Mouse (Mus musculus): ENCODE measurements at regions not wholly inside any gene's neighbourhood (a gene's known extent, or its start where the extent isn't known, plus 50 kb on each side); places are given as distances from the start of the nearest gene placed in this dataset.
"Not testable (repeated sequence)": the region's sequence is repeated elsewhere in the genome, so short reads cannot be mapped to it uniquely, and the experiment has no call there.

- DNase-seq: no peak
Observed at GRCm38 (mm10) chr1:12025791-12026190, 611.9 kb downstream of the A830018L16Rik start.

DNA sequence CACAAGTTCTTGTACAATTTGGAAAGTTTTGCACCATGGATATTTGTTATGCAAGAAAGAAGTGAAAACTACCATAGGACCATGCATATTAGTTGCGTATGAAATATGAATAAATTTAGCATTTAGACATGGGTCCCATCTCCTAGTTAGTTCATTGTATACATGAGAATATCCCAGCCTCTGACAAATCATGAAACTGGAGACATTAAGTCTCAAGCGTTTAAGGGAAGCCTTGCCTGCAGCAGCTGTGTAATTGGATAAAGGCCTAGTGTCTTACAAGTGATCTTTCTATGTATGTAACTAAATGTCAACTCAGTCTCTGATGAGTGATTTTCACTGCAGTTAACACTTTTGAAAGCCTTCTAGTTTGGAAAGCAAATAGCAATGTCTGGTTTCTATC lies 613.5 kb downstream of the A830018L16Rik start:
- DNase-seq: no peak

DNA sequence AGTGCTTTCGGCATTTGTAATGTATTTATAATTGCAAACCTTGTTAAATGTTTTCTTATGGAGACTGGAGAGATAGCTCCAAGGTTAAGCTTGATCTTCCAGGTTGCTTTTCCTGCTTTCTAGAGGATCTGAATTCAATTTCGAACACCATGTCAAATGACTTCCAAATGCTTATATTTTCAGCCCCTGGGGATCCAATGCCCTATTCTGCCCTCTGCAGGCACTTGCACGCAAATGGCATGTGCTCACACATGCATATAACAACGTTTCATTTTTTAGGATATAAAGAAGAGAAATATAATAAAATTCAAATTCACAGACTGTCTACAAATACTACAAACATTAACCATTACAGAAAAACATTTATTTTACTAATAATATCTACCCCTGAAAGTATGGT lies 614.2 kb downstream of the A830018L16Rik start:
- no peak for DNase-seq

DNA sequence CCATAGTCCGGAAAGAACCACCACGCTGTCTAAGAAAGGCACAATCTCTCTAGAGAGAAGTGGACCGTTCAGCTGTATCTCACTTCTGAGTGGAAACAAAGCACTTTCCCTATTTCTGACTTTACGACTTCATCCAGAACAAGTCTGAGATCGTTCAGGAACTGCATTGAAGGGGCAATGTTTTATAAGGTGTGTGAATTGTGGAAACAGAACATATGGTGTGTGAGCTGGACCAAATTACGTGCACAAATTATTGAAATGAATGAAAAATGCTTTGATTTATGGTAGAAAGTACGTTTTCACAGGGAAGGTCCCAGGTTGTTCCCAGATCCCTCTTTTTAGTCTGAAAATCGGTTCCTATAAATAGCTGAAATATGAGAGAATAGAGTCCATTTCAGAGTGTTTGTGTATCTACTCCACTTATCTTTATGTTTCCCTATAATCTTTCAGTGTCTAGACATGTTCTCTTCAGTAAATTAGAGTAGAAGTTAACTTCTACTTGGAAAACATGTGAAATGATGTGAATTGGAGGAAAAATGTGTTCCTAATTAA lies 638.1 kb downstream of the A830018L16Rik start:
- DNase-seq: no peak

- DNase-seq: no peak
Observed at GRCm38 (mm10) chr1:12055865-12056560, 642.1 kb downstream of the A830018L16Rik start.

DNA sequence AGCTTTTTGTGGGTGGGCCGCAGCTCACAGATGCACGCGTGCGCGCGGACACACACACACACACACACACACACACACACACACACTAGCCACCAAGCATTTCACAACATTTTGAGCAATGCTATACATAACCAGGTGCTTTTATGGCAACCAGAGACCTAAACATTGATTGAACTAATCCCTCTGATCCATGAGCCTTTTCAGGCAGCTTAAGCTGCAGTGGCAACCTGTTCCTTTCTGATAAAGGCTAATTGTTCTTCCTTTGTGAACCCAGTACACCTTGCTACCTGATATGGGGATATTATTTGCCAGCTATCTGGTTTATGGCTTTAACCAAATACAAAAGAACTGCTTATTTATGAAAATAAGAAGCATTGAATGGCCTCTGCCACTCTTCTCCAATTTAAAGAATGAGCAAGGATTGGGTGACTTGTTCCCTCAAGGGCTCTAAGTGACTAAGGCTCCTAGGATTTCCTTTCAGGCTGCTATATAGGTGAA lies 651.2 kb downstream of the A830018L16Rik start:
- DNase-seq: no peak

DNA sequence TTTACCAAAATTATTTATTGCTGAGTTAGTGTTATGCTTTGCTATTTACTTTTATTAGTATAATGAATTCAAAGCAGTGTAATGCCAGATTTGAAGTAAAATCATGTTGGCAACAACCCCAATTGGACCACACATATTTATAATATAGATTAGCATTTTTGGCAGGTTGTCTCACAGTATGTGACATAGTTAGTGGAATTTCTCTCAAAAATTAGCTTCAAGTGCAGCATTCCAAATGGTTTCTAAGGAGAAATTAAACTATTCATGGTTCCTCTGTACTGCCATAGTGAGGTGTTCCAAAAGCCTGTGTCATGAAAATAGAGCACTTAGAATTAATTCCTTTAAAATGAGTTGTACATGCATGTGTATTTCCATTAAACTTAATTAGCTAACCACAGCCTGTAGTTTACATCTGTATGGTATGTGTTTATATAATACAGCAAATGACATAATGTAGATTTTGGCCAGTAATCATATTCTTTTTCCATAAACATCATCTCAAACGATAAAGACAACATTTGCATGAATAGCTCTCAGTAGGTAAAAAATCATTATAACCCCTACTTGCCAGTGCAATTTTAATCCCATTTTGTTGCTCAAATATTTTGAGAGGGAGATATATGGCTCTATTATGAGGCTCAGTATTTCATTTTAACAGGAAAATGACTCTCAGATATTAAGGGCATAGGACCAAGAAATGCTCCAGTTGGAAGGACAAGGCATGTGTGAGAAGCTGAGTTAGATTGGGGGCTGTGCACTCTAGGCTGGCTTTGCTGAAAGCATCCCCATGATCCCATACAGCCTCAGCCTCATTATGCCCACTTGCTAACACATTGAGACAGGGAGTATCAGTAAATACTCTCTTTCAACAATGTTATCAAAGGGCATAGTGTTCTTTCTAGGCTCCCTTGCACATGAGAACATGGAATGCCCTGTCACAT lies 678.9 kb downstream of the A830018L16Rik start:
- no peak for DNase-seq

GRCm38 (mm10) chr1:12115041-12115828 lies 701.3 kb downstream of the A830018L16Rik start:
- no peak for DNase-seq

DNA sequence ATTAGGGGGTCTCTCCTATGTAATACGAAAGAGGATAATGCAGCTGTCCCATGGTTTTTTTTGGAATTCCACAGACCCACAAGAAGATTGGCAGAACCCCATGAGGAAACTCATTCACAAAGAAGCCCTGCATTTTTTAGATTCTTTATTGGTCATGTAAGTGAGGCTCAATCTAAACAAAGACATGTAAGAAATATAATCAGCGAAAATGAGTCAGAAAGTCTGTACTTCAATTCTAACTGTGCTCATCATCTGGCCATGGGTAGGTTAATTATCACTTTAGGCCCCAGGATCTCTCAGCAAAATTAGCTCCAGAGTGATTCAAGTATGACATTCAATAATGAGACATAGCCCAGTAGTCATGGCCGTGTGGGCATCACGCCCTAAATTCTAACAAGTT lies 703.2 kb downstream of the A830018L16Rik start:
- DNase-seq: no peak

DNA sequence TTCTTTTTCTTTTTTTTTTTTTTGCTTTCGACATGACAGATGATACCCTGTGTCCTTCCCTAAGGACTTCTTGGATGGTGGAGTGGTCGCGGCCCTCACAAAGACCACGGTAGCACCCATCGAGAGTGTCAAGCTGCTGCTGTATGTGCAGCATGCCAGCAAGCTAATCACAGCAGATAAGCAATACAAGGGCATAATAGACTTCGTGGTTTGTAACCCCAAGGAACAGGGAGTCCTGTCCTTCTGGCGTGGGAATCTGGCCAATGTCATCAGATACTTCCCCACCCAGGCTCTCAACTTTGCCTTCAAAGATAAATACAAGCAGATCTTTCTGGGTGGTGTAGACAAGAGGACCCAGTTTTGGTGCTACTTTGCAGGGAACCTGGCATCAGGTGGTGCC lies 707.0 kb downstream of the A830018L16Rik start:
- no peak for DNase-seq

DNA sequence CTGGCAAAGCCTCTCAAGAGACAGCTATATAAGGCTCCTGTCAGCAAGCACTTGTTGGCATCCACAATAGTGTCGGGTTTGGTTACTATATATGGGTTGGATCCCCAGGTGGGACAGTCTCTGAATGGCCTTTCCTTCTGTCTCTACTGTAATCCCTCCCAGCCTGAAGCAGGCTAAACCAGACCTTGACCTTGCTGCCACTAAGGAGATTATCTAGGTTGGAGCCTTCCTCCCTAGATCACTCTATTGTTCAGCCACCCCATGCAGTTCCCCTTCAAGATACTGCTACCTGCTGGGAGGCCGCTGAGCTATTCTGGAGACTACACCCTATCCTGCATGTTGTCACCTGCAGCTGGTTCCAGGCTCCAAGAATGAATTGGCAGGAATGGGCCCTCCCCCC lies 712.7 kb downstream of the A830018L16Rik start:
- DNase-seq: not testable (repeated sequence)

DNA sequence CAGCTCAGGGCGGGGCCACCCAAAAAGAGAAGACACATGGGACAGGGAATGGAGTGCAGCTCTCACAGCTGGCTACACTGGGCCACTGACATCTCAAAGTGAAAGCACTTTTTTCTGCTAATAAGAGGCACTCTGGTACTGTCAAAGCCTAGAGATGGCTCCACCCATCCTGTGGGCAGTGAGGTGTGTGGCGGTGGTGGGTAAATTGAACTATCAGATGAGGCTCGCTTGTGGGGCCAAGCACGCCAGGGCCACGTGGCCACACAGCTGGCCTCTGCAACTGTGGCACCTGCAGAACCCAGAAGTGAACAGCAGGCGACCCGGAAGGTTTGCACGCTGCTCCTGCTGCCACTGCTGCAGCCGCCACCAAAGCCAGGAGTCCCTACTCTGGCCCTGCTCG lies 756.6 kb downstream of the A830018L16Rik start:
- no peak for DNase-seq

- no peak for DNase-seq
Observed at GRCm38 (mm10) chr1:12189646-12190233, 775.8 kb downstream of the A830018L16Rik start.

DNA sequence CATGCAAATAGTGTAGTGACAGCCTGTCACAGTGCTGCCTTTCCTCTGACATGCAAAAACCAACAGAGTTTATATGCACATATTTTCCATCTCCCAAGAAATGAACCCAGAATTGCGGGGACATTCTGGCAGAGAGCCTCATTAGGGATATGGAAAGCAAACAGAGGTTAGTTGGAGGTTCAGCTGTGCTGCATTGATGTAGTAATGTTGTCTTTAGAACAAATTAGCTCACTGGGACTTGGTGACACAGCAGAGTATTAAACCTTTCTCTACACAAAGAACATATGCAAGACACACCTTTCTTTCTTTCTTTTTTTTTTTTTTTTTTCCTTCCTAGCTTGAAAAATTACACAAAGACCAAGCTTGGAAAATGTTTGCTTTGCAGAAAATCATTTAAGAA lies 778.7 kb downstream of the A830018L16Rik start:
- no peak for DNase-seq

DNA sequence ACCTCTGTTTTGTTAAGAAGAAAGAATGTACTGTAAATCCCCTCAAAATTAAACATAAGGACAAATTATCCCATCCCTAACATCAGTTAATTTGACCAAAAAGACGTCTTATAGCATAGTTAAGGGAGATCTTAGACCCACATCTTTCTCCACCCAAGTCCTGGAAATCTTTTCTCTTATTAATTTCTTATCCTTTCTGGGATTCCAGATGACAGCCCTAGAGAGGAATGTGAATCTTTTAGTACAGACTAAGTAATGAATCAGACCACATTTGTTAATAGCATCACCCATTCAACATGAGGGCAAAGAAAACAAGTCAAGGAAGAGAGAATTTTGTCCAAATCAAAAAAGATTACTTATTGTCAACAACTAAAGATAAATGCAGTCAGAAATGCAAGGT lies 817.2 kb downstream of the A830018L16Rik start:
- DNase-seq: no peak

DNA sequence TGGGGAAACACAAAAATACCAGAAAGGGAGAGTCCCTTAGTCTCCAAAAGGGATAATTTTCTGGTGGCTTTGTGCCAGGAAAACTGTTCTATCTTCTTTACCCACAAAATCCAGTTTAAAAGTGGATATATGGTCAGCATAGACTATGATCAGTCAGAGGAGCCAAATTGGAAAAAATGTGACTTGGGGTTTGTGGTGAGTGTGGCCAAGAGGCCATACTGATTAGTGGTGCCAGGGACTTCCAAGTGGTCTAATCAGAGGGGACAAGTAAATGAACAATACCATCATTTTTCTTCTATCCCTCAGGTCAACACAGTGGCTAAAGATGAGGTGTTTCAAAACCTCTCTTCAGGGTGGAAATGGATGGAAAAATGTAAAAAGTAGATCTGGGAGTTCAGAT lies 828.2 kb downstream of the A830018L16Rik start:
- no peak for DNase-seq

DNA sequence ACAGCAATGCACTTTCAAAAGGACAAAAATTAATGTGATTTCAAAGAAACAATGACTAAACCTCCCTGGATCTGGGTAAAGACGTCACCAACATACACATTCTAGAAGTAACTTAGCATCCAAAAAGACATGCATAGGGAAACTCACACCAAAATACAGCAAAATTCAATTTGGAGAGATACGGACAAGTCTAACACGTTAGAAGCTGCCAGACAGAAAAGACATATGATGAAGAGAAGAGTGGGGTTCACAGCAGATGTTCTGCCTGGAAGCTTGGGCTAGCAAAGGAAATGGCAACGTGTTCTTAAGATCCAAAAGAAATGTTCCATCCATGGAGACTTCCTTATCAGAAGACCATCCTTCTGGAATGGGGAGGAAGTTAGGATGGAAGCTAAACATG lies 868.6 kb downstream of the A830018L16Rik start:
- no peak for DNase-seq

- no peak for DNase-seq
Observed at GRCm38 (mm10) chr1:12285551-12285950, 871.6 kb downstream of the A830018L16Rik start.

GRCm38 (mm10) chr1:12286026-12286425 lies 872.1 kb downstream of the A830018L16Rik start:
- DNase-seq: no peak

DNA sequence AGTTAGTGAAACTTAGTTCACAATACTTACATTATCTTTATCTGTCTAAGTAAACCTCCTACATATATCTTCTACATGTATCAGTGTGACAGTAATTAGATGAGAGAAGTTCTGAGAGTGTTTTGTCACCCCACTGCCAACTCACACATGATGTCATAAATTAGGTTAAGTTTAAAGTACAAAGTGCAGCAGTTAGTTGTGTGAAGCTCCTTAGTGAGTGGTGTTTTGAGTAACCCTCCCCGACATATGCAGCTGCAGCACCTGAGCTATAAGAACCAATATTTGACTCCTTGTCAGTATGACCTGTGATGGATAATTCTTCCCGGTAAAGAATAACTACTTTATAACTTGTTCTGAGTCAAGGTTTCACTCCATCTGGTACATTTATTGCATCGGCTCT lies 874.6 kb downstream of the A830018L16Rik start:
- DNase-seq: no peak

- peak; percentile 7 for DNase-seq
Observed at GRCm38 (mm10) chr1:12291787-12292186, 877.9 kb downstream of the A830018L16Rik start.

DNA sequence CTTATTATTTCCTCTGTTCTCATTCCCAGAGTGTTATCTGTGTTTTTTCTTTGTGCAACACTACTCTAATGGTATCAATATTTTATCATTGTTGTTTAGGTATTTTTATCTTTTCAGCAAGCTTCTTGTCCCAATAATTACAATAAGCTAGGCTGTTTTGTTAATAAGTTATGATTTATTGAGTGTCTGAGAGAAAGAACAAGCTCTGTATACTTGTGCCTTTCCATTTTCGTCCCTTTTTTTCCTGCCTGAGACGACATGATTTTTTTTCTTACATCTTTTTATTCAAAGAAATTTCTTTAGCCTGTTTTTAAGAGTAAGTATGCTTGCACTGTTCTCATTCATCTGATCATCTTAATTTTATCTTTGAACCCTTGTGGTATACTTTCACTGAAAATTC lies 904.1 kb downstream of the A830018L16Rik start:
- no peak for DNase-seq

Data from lung, postnatal 14 days (tissue).